Mouse (Mus musculus) cerebellum, adult 9-11 months (tissue): ENCODE measurements around the gene Sema4d.
"Not testable (repeated sequence)": the region's sequence is repeated elsewhere in the genome, so short reads cannot be mapped to it uniquely, and the experiment has no call there.

Experiments
- DNase-seq: peaks from one replicate; pipeline ENCODE4 v3.0.0; 2022

Gene Sema4d

GRCm38 (mm10) chr13:51677041-51677440 lies 116.5 kb downstream of the Sema4d start:
- DNase-seq = no peak

GRCm38 (mm10) chr13:51676641-51677040 lies 116.9 kb downstream of the Sema4d start:
- no peak for DNase-seq

- DNase-seq = not testable (repeated sequence)
These were observed 125.4 kb downstream of the Sema4d start for GRCm38 (mm10) chr13:51668195-51668594.

GRCm38 (mm10) chr13:51663561-51663960 lies 130.0 kb downstream of the Sema4d start:
- no peak for DNase-seq

GRCm38 (mm10) chr13:51659573-51659972 lies 134.0 kb downstream of the Sema4d start:
- DNase-seq = no peak

- DNase-seq = no peak
These were observed 135.5 kb downstream of the Sema4d start for GRCm38 (mm10) chr13:51658094-51658493.

GRCm38 (mm10) chr13:51656516-51657235 lies 136.9 kb downstream of the Sema4d start:
- DNase-seq = no peak

GRCm38 (mm10) chr13:51653961-51654360 lies 139.6 kb downstream of the Sema4d start:
- no peak for DNase-seq

GRCm38 (mm10) chr13:51653159-51653558 lies 140.4 kb downstream of the Sema4d start:
- no peak for DNase-seq

- DNase-seq = peak; percentile 95
These were observed 142.0 kb downstream of the Sema4d start, which contains the start of gene Secisbp2 for GRCm38 (mm10) chr13:51651408-51652064. TSS of gene Secisbp2 (plus strand) at chr13:51651697.

GRCm38 (mm10) chr13:51649740-51650139 lies 143.8 kb downstream of the Sema4d start:
- no peak for DNase-seq

- DNase-seq = no peak
These were observed 145.3 kb downstream of the Sema4d start for GRCm38 (mm10) chr13:51648237-51648636.

GRCm38 (mm10) chr13:51647770-51648169 lies 145.8 kb downstream of the Sema4d start:
- DNase-seq = no peak

GRCm38 (mm10) chr13:51646362-51647027 lies 147.1 kb downstream of the Sema4d start:
- DNase-seq = no peak

GRCm38 (mm10) chr13:51645872-51646271 lies 147.7 kb downstream of the Sema4d start:
- no peak for DNase-seq

- peak; percentile 97 for DNase-seq
These were observed 148.4 kb downstream of the Sema4d start, which contains the start of gene Cks2 for GRCm38 (mm10) chr13:51644829-51645789. TSS of gene Cks2 (plus strand) at chr13:51645232.

- DNase-seq = peak; percentile 18
These were observed 149.4 kb downstream of the Sema4d start for GRCm38 (mm10) chr13:51643924-51644828.

GRCm38 (mm10) chr13:51642171-51642778 lies 151.3 kb downstream of the Sema4d start:
- DNase-seq = no peak

- no peak for DNase-seq
These were observed 152.1 kb downstream of the Sema4d start for GRCm38 (mm10) chr13:51641424-51641823.

GRCm38 (mm10) chr13:51638958-51639357 lies 154.6 kb downstream of the Sema4d start:
- no peak for DNase-seq
